Mouse (Mus musculus): Measurements from ENCODE around the gene Lix1l. TPM values are rescaled to one million over a fixed set of nuclear protein-coding genes. Genes with fewer than 3 reads are reported as not detected.

The Lix1l gene
- polyA plus RNA-seq, 1 experiment from 2014 or later = 4.7 TPM

DNA sequence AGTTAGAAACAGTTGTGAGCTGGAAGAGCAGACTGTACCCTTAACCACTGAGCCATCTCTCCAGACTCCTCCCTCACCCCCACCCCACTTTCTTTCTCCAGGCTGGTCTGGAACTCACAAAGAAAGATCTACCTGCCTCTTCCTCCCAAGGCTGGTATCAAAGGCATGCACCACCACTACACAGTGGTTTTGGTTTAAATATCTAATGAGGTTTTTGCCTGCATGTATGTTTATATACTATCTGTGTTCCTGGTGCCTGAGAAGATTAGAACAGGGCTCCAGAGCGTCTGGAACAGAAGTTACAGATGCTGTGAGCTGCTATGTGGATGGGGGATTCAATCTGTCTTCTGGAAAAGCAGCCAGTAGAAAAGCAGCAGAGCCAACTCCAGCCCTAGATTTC is 33.1 kb downstream of the Lix1l start:
- peaks cover 12% of the 10 kb centered on the region for H3K36me3 ChIP-seq (ENCODE audit: control insufficient read depth, insufficient read depth, low read length)
- WGBS = 74% methylated on average over 1 of the region's 1 CpGs
- no peak for ATAC-seq
- H3K4me3 ChIP-seq (ENCODE audit: low read depth, low read length) = no peak overlapping the region
- no peak overlapping the region for H3K4me2 ChIP-seq (ENCODE audit: low read length)
- H3K4me1 ChIP-seq (ENCODE audit: control insufficient read depth, insufficient read depth, low read length) = peaks cover 30% of the 10 kb centered on the region
- no peaks in the 10 kb centered on the region for H3K27me3 ChIP-seq (ENCODE audit: control insufficient read depth, insufficient read depth, low read depth, low read length)
- H3K9ac ChIP-seq (ENCODE audit: low read depth, low read length) = no peak overlapping the region
- H3K27ac ChIP-seq (ENCODE audit: low read length) = no peak overlapping the region
- H3K9me3 ChIP-seq (replicated peaks; ENCODE audit: control insufficient read depth, low read length, poor library complexity, severe bottlenecking) = no peaks in the 10 kb centered on the region

DNA sequence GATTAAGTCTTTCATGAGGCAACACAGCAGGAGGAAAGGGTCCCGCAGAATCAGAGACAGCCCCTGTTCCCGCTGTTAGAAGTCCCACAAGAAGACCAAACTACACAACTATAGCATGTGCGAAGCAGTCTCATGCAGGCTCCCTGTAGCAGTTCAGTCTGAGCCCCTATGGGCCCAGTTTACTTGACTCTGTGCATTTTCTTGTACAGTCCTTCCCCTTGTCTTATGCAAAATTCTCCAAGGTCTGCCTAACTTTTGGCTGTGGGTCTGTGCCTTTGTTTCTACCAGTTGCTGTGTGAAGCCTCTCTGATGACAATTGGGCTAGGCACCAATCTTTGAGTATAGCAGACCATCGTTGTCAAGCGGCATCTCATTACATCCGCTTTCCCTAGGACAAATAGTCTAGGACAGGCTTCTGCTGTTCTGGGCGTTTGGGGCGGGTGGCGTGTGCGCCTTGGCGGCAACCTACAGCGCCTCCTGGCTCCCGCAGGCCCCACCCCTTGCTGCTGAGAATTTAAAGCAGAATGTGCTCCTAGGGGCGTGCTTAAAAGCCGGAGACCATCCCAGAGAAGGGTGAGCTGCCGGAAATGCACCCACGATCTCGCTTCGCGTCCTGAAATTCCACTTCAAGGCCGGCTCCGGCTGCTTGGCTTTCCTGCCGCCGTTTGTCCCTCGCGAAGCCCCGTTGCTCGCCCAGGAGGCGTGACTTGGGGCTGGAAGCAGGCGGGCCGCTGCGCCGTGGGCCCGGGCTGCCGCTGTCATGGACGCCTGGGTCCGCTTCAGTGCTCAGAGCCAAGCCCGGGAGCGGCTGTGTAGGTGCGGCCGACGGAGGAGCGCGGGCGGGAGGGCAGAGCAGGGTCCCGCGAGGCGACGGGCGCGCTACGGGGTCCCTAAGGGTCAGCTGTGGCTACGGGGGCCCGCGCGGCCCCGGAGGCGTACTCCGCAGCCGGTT is 34.3 kb downstream of the Lix1l start, which contains the start of the genes Pex11b and Gm42957:
TSS of gene Pex11b (plus strand) at position 449 of the 952 bp plus-strand sequence.
TSS of gene Gm42957 (plus strand) at position 547 of the 952 bp plus-strand sequence.
- Histone ChIP-seq H3K4me2 (ENCODE audit: low read length) (peak within 1 kb of the TSS; percentile 88), H3K4me1 (ENCODE audit: control insufficient read depth, insufficient read depth, low read length) (peaks cover 27% of the 10 kb centered on the region), H3K27me3 (ENCODE audit: control insufficient read depth, insufficient read depth, low read depth, low read length) (no peaks in the 10 kb centered on the region), H3K9ac (ENCODE audit: low read depth, low read length) (peak within 1 kb of the TSS; percentile 98), H3K4me3 (ENCODE audit: low read depth, low read length) (peak within 1 kb of the TSS; percentile 95), H3K27ac (ENCODE audit: low read length) (peak within 1 kb of the TSS; percentile 89), H3K9me3 (replicated peaks; ENCODE audit: control insufficient read depth, low read length, poor library complexity, severe bottlenecking) (no peaks in the 10 kb centered on the region), H3K36me3 (ENCODE audit: control insufficient read depth, insufficient read depth, low read length) (peaks cover 17% of the 10 kb centered on the region)
- ATAC-seq = peak; percentile 89
- WGBS = 1% methylated on average over 58 of the region's 60 CpGs

DNA sequence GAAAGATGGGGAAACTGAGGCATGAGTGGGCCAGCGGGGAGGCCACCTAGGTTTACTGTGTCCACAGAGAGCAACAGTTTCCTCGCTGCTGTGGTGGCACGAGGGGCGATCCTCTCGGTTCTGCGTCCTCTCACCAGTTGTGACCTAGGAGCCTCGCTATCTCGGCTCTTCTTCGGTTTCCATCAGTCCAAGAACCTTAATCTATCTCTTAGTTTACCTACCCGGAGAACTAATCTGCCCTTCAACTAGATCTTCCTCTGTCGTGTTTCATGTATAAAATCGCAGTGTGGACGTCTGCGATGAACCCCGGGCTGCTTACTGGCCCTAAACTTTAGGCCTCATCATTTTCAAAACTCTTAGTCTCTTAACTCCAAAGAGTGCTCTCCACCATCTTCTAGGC is 35.0 kb downstream of the Lix1l start:
- Histone ChIP-seq H3K27ac (ENCODE audit: low read length) (peak overlapping the region; percentile 89), H3K4me1 (ENCODE audit: control insufficient read depth, insufficient read depth, low read length) (peaks cover 22% of the 10 kb centered on the region), H3K36me3 (ENCODE audit: control insufficient read depth, insufficient read depth, low read length) (peaks cover 18% of the 10 kb centered on the region), H3K4me2 (ENCODE audit: low read length) (peak overlapping the region; percentile 88), H3K27me3 (ENCODE audit: control insufficient read depth, insufficient read depth, low read depth, low read length) (no peaks in the 10 kb centered on the region), H3K9me3 (replicated peaks; ENCODE audit: control insufficient read depth, low read length, poor library complexity, severe bottlenecking) (no peaks in the 10 kb centered on the region), H3K4me3 (ENCODE audit: low read depth, low read length) (peak overlapping the region; percentile 95), H3K9ac (ENCODE audit: low read depth, low read length) (peak overlapping the region; percentile 98)
- peak; percentile 18 for ATAC-seq
- 12% methylated on average over 15 of the region's 15 CpGs for WGBS

DNA sequence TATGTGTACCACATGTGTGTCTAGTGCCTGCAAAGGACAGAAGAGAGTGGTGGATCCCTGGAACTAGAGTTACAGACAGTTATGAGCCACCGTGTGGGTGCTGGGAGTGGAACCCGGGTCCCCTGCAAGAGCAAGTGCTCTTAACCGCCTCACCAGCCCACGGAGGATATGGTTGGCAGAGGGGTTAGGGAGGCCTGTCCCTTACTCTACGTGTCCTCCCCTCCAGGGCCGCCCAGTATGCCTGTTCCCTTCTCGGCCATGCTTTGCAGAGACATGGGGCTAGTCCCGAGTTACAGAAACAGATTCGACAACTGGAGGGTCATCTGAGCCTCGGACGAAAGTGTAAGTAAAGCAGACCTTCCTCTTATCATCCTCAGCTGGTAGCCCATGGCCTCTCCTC is 35.5 kb downstream of the Lix1l start:
- Histone ChIP-seq H3K4me3 (ENCODE audit: low read depth, low read length) (peak overlapping the region; percentile 95), H3K4me2 (ENCODE audit: low read length) (peak overlapping the region; percentile 88), H3K36me3 (ENCODE audit: control insufficient read depth, insufficient read depth, low read length) (peaks cover 18% of the 10 kb centered on the region), H3K9me3 (replicated peaks; ENCODE audit: control insufficient read depth, low read length, poor library complexity, severe bottlenecking) (no peaks in the 10 kb centered on the region), H3K4me1 (ENCODE audit: control insufficient read depth, insufficient read depth, low read length) (peaks cover 19% of the 10 kb centered on the region), H3K9ac (ENCODE audit: low read depth, low read length) (no peak overlapping the region), H3K27me3 (ENCODE audit: control insufficient read depth, insufficient read depth, low read depth, low read length) (no peaks in the 10 kb centered on the region), H3K27ac (ENCODE audit: low read length) (no peak overlapping the region)
- ATAC-seq = no peak
- 79% methylated on average over 11 of the region's 11 CpGs for WGBS

DNA sequence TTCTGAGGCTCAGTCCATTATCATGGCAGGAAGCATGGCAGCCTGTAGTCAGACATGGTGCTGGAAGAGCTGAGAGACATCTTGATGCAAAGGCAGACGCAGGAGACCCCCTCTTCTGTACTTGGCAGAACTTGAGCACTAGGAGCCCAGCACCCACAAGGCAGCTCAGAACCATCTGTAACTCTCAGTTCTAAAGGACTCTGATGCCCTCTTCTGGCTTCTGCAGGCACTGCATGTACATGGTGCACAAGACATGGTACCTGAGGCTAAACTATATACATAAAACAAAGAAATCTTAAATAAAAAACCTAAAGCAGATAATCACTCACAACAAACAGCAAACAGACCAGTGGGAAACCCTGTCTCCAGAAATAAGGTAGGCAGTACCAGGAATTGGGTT is 38.3 kb downstream of the Lix1l start:
- 75% methylated on average over 1 of the region's 1 CpGs for WGBS
- Histone ChIP-seq H3K36me3 (ENCODE audit: control insufficient read depth, insufficient read depth, low read length) (peaks cover 22% of the 10 kb centered on the region), H3K4me3 (ENCODE audit: low read depth, low read length) (no peak overlapping the region)

DNA sequence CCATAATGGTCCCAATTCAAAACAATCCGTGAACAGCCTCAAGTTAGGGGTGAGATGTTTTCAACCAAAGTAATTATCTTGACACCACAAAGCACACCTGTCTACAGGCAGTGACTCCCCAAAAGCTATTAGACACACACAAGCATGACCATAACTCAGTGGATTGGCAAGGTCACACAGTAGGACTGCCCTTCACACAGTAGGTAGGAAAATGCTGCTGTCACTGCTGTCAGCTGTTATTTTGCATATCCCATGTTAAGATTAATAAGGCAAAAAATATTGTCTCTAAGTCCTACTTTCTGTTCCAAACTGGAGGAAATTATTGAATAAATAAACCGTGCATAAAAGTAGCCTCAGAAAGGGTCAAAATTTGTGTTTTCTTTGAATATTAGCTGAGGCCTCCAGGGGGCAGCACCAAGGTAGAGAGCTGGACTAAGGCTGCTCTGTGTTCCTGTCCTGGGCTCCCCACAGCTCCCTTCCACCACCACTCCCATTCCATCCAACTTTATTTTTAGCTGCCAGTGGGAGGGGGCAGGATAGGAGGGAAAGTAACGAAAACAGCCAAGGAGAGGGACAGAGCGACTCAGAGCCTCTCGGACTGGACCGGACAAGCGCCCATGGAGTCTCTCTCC is 44.2 kb downstream of the Lix1l start, which contains the start of gene Itga10:
TSS of gene Itga10 (plus strand) at position 567 of the 632 bp plus-strand sequence.
- Histone ChIP-seq H3K27me3 (ENCODE audit: control insufficient read depth, insufficient read depth, low read depth, low read length) (no peaks in the 10 kb centered on the region), H3K4me3 (ENCODE audit: low read depth, low read length) (no peak within 1 kb of the TSS), H3K9ac (ENCODE audit: low read depth, low read length) (no peak within 1 kb of the TSS), H3K27ac (ENCODE audit: low read length) (no peak within 1 kb of the TSS), H3K9me3 (replicated peaks; ENCODE audit: control insufficient read depth, low read length, poor library complexity, severe bottlenecking) (no peaks in the 10 kb centered on the region), H3K36me3 (ENCODE audit: control insufficient read depth, insufficient read depth, low read length) (peaks cover 20% of the 10 kb centered on the region), H3K4me2 (ENCODE audit: low read length) (no peak within 1 kb of the TSS), H3K4me1 (ENCODE audit: control insufficient read depth, insufficient read depth, low read length) (no peaks in the 10 kb centered on the region)
- ATAC-seq = 0 out of 2 replicates have a peak, but pooled peaks have one; percentile 21
- WGBS = 70% methylated on average over 7 of the region's 7 CpGs

More for the DNA sequence above, 38.3 kb downstream of the Lix1l start:
- ATAC-seq = no peak
- Histone ChIP-seq H3K9ac (ENCODE audit: low read depth, low read length) (no peak overlapping the region), H3K4me2 (ENCODE audit: low read length) (no peak overlapping the region), H3K9me3 (replicated peaks; ENCODE audit: control insufficient read depth, low read length, poor library complexity, severe bottlenecking) (no peaks in the 10 kb centered on the region), H3K27ac (ENCODE audit: low read length) (no peak overlapping the region), H3K27me3 (ENCODE audit: control insufficient read depth, insufficient read depth, low read depth, low read length) (no peaks in the 10 kb centered on the region), H3K4me1 (ENCODE audit: control insufficient read depth, insufficient read depth, low read length) (peaks cover 19% of the 10 kb centered on the region)

DNA sequence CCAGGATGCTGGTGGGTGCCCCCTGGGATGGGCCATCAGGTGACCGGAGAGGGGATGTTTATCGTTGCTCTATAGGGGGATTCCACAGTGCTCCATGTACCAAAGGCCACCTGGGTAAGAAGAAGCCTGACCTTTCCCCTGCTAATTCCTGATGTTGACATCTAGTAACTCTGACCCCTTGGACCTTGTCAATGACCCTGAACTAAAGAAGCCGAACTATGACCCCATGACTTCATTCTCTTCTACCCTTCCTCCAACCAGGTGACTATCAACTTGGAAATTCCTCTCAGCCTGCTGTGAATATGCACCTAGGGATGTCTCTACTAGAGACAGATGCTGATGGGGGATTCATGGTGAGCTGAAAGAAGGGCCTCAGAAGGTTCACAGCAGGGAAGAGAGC is 46.4 kb downstream of the Lix1l start:
- Histone ChIP-seq H3K36me3 (ENCODE audit: control insufficient read depth, insufficient read depth, low read length) (peaks cover 18% of the 10 kb centered on the region), H3K9me3 (replicated peaks; ENCODE audit: control insufficient read depth, low read length, poor library complexity, severe bottlenecking) (no peaks in the 10 kb centered on the region), H3K4me1 (ENCODE audit: control insufficient read depth, insufficient read depth, low read length) (no peaks in the 10 kb centered on the region), H3K4me3 (ENCODE audit: low read depth, low read length) (no peak overlapping the region), H3K4me2 (ENCODE audit: low read length) (no peak overlapping the region), H3K9ac (ENCODE audit: low read depth, low read length) (no peak overlapping the region), H3K27ac (ENCODE audit: low read length) (no peak overlapping the region), H3K27me3 (ENCODE audit: control insufficient read depth, insufficient read depth, low read depth, low read length) (no peaks in the 10 kb centered on the region)
- ATAC-seq = no peak
- 85% methylated on average over 3 of the region's 3 CpGs for WGBS

DNA sequence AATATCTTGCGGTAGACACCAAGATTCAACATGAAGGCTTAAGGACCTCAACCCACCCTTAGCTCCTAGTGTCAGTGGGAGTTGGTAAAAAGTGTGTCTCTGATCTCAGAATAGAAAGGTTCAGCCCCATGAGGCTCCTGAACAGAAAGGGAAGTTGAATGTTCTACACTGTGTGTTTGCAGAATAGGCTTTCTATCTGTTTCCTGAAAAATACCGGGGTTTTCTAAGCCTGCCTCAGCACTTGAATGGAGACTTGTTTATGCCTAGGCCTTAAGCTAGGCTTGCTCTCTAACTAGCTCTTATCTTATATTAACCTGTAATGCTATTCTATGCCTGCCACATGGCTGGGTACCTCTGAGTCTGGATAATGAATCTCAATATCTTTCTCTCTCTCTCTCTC is 60.0 kb downstream of the Lix1l start:
- WGBS = 87% methylated on average over 2 of the region's 2 CpGs
- no peak overlapping the region for H3K27ac ChIP-seq (ENCODE audit: low read length)
- peaks cover 8% of the 10 kb centered on the region for H3K4me1 ChIP-seq (ENCODE audit: control insufficient read depth, insufficient read depth, low read length)
- H3K9me3 ChIP-seq (replicated peaks; ENCODE audit: control insufficient read depth, low read length, poor library complexity, severe bottlenecking) = no peaks in the 10 kb centered on the region
- no peak overlapping the region for H3K4me3 ChIP-seq (ENCODE audit: low read depth, low read length)
- no peak overlapping the region for H3K9ac ChIP-seq (ENCODE audit: low read depth, low read length)
- no peaks in the 10 kb centered on the region for H3K36me3 ChIP-seq (ENCODE audit: control insufficient read depth, insufficient read depth, low read length)
- ATAC-seq = no peak
- H3K27me3 ChIP-seq (ENCODE audit: control insufficient read depth, insufficient read depth, low read depth, low read length) = no peaks in the 10 kb centered on the region
- no peak overlapping the region for H3K4me2 ChIP-seq (ENCODE audit: low read length)
